Mouse (Mus musculus) skeletal muscle tissue, adult 2 months (tissue): ENCODE results near the gene Samd14.
"Not testable (repeated sequence)": the region's sequence is repeated elsewhere in the genome, so short reads cannot be mapped to it uniquely, and the experiment has no call there.

Experiments used
- DNase-seq: peaks from one replicate; pipeline ENCODE4 v3.0.0-alpha.2; 2012; ENCODE audit warnings: low read depth, low spot score

Gene Samd14

DNA sequence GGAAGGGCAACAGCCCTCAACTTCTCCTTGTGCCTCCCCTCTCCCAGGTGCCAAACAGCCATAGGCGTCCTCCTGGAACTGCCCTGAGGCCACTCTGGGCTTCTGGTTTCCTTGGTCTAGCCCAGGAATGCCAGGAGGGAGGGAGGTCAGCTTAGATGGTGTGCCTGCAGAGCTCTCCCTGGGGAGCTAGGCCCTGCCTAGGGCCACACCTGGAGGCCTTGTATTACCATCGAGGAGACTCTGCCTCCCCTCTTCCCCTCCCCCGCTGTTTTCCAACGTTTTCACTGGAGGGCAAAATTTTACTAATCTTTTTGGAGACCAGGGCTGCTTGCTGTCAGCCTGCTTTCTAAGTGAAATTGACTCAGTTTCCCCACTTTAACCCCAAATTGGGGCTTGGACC is 3.6 kb upstream of the Samd14 start:
- DNase-seq = no peak

DNA sequence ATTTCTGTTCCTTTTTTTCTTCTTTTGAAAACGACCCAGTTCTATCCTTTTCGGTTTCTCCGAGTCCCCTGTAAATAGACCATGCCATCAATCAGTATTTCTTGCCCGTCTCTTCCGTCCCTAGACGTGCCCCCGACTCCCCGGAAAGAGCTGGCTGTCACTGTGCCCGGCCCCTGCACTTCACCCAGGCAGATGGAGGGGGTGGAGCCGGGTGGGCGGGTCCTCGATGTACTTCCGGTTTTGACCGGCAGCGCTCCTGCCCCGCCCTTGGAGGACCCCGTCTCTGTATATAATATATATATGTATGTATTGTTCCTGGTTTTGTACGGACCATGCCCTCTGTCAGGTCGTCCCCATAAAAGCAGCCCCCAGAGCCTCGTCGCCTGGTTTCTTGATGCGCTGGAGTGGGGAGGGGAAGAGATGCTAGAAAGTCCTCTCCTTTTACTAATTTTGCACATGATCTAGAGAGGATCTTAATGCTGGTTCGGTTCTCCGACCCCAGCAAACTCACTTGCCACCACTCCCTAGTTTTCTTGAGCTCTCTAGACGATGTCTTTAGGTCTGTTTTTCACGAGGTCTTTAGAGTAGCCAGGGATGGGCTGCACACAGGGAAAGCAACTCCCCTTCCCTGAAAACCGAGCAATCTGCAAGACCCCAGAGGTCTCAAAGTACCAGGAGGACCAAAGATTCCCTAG is 3.0 kb upstream of the Samd14 start:
- DNase-seq = peak; percentile 68

DNA sequence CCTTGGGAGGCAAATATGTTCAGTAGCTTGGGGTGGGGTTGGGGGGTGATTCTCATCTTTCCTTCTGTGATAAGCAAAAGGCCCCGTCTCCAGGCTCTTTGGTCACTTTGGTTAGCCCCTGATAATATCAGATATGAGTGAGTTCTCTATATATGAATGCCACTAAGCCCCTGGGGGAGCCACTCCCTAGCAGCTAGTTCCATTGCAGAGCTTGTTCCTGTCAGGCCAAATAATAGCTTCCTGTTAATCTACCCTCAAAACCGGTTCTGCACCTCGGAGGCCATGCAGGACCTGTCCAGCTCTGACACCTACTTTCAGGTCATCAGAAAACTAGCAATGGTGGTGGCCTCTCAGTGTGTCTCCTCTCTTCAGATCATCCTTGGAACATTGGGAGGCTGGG is 2.3 kb upstream of the Samd14 start:
- no peak for DNase-seq

DNA sequence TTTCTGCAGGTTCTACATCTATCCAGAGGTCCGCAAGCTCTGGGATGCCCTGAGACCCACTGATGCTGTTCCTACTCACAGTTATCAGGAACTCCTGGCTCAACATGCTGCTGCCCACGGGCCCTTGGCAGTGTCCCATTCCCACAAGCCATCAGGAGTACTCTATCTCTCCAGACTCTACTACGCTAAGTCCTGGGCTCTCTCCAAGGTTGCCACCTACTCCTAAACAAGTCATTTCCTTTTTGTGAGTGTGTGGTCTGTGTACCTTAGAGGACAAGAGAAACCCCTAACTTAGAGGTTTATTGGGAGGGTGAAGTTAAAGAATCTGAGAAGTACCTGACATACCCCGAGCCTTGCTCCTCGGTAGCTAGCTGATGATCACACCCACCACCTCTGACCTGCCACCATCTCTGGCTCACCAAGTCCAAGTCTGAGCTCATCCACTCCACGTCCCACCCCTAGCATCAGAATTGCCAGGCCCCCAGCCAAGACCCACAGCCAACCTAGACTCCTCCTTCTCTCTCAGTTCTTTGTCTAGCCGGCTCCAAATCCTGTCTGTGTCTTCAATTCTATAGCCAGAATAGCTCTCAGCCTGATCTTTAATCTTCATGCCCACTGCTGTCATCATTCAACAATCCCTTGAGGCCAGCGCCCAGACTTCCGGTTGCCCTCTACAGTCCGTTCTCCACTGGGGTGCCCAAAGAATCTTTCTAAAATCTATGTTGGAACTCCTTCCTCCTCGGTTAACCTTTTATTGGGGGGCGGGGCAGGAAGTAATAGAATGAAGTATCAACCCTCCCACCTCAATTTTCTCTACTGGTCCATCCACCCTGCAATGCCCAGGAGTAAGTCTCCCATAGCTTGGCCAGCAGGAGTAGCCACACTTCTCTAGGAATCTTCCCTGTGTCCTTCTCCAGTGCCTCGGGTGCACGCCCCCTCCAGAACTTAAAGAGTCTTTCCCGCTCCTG is 734 bp upstream of the Samd14 start:
- no peak for DNase-seq

DNA sequence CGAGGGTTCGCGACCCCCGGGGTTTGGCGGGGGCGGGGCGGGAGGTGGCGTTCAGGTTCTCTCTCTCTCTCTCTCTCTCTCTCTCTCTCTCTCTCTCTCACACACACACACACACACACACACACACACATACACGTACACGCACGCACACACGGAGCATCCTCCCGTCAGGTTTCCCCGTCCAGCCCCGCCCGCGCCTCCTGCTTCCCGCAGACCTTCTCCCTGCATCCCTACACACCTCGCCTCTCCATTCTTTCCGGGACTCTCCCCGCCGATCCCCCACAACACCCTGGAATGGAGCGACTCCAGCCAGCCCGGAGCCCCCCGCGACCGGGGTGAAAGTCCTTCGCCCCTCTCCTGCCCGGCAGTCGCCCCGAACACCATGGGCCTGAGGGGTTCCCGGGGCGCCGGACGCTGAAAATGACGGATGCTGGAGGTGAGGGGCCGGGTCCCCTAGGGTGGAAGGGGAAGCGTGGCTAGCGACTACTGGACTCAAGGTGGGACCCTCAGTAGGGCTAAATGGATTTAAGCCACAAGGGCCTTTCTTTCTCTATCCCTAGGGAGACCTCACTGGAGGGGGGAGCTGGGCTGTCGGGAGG is 561 bp downstream of the Samd14 start:
- DNase-seq = no peak

DNA sequence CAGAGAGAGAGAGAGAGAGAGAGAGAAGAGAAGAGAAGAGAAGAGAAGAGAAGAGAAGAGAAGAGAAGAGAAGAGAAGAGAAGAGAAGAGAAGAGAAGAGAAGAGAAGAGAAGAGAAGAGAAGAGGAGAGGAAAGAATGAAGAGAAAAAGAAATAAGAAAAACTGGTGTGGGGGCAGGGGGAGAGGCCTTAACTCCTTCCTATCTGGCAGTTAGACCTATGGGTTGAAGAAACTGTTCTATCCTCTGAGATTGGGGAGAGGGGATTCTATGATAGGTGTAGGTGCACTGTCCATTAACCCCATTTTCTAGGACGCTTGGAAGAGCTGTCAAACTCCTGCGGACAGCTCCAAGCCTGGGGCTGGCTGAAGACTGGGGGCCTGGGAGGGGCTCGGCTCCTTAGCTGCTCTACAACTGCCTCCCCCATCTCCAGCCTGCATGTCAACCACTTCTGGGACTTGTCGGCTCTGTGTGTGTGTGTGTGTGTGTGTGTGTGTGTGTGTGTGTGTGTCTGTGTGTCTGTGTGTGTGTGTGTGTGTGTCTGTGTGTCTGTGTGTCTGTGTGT is 1.2 kb downstream of the Samd14 start:
- not testable (repeated sequence) for DNase-seq

DNA sequence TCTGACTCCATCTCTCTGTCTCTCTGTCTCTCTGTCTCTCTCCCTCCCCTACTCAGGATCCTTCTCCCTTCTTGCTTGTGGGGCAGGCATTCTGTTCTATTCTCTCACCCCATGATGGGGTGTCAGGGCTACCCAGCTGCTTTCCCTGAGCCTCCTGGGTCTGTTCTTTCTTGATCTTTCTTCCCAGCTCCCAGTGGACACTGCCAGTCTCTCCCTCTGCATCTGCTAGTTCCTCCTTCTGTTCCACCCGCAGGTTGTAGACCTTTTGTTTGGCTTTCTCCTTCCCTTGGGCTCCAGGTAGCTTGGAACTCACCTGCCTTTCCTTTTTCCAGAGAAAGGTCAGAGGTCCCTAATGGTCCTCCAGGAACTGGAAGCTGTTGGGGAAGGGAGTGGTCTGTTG is 1.7 kb downstream of the Samd14 start:
- no peak for DNase-seq

DNA sequence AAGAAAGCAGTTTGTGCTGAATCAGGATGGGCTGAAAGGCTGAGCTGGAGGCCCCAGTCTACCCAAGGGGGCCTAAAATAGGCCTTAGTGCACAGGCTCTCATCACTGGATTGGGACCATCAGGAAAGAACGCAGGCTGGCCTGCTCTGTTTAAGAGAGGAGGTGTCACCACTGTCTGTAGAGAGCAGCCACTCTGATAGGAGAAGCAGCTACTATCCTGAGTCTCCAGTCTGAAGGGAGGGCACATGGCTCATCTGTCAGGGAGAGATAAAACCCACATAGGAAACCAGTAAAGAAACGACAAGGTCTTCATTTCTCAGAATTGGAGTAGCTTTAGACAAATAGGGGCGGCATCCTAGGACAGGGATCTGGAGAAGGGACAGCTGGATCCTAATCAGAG is 2.4 kb downstream of the Samd14 start:
- DNase-seq = no peak

DNA sequence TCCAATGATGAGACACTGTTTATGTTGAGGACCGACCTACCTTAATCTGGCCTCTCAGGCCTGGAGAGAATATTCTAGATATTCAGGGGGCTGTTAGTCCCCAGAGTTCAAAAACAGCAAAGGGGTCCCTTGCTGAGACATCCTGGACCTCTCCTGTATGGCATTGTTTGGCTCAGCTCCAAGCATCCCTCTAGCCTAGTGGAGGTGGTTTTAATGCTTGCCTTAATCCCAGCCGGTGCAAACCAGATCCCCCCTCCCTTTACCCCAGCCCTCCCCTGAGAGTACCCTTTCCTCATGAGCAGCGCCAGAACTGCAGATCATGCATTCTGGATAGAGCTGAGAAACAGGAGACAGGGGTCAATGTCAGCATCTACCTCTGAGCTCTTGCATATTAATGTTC is 2.8 kb downstream of the Samd14 start:
- no peak for DNase-seq

DNA sequence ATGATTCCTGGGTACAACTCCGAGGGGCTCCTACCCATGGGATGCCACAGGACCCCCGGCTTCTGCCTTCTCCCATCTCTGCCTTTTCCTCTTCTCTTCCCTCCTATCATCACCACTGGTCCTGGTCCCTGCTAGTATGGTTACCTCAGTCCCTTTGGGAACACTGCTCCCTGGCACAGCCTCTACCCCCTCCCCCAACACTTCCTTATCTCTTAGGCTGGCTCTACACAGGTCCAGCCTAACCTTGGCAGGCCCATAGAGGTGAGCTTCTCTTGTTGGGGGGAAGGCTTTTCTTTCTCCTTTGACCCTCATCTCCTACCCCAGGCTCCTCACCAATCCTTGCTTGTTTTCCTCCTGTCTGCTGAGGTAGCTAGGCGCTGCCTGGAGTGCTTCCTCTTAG is 5.8 kb downstream of the Samd14 start:
- DNase-seq = no peak

DNA sequence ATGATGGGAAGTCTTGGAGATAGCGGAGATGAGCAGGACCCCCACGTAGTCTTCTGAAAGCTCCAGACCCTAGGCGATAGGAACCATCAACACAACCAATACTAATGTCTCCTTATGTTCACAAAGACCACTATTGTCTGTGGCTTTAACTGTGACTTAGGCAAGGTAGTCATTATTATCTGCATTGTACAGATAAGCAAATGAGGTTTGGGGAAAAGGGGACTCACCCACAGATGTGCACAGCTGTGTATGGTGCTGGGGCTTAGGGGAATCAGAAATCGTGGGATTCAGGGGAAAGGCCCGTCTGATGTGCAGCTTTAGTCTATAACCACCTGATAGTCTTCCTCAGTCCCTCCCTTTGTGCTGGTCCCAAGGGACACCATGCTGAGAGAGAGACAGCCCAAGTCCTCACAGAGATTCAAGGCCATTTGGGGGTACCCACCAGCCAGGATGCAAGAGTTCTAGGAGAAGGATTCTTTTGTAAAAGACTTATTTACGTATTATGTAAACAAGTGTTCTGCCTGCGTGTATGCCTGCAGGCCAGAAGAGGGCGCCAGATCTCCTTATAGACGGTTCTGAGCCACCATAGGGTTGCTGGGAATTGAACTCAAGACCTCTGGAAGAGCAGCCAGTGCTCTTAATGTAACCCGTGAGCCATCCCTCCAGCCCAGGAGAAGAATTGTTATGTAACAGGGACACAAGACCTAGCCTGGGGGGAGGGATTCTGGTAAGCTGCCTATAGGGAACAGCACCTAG is 12.7 kb downstream of the Samd14 start:
- DNase-seq = no peak

DNA sequence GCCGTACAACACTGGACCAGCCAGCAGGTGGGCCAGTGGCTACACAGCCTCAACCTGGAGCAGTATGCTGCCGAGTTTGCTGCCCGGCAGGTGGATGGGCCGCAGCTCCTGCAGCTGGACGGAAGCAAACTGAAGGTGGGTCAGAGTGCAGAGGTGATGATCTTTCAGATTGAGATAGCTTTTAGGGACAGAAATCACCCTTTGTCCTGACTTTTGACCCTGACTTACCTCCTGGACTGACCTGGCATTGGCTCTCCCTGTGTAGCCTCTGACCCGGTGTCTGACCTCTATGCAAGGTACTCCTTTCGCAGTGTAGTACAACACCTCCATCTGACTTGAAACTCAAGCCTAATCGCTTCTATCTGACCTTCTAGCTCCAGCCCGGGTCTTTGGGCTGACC is 13.8 kb downstream of the Samd14 start:
- DNase-seq = no peak

DNA sequence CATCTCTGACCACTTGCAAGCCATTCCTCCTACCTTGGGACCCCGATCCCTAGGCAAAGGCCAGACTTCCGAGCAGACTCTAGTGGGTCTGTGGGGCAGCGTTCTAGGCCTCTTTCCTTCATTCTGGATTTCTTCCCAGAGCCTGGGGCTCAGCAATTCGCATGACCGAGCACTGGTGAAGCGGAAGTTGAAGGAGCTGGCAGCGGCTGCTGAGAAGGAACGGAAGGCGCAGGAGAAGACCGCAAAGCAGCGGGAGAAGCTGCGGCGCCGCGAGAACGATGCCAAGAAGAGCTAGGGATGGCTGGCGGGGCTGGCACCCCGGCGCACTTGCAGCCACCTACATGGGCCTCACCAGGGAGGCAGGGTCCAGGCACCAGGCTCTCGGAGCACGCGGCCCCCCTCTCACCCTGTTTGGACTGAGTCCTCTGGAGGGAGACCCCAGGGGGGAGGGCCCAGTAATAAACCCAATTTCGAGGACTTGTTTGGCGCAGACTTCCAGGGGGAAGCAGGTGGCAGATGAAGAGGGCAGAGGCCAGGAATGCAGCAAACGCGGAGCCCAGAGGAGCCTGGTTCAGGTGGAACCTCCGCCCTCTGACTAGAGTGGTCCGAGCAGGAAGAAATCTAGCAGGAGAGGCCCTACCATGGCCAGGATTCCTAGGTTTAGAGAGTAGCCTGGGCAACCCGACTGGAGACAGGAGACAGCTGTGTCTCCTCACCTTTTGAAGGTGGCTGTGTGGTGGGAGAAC is 14.9 kb downstream of the Samd14 start:
- DNase-seq = no peak

DNA sequence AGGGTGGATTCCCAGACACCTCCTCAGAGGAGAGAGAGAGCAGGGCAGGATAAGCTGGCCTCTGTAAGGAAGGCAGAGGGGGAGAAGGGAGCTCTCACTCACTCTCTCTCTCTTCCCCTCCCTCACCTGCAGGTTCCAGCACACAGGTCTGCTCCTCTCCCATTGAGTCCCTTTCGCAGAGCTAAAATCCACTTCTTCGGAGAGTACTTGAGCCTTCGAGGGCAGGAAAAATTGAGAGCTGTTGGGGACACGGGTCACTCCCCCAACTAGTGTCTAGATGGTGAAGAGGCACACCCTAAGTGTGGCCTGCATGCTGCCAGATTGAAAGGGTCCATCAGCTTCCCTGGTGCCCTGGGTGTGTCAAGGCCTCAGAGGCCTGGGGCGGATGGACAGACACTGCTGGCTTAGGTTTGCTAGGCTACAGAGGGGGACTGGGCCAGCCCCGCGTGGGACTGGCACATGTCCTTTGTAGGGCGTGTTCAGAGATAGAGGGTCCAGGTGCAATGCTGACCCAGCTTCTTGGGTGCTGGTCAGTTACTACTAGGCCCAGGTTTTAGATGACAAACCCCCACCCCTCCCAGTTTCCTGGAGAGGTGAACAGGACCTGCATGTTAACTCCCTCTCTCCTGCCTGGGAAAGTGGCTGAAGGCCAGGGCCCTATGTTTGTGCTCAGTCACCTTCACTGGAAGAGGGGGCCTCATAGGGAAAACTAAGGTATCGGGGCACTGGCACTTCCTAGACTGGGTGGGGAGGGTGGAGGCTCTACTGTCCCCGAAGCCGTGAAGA is 15.7 kb downstream of the Samd14 start:
- DNase-seq = no peak

DNA sequence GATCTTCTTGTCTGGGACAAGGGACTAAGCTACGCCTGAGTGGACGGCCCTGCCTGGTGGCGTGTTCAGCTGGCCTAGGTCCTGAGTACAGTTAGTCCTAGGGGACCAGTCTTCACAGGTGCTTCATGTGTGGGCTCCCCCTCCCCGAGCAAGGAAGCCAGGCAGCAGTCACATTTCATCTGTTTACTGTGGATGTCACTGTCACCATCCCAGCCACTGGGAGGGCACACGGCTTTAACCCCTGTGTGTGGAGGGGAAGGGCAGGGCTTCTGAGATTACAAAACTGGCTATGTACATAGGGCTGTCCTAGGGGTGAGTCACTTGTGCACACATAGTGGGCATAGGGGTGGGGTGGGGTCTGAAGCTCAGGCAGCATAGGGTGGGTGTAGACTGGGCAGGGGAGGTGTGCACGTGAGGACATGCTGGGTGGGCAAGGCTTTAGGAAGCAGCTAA is 16.4 kb downstream of the Samd14 start:
- no peak for DNase-seq

DNA sequence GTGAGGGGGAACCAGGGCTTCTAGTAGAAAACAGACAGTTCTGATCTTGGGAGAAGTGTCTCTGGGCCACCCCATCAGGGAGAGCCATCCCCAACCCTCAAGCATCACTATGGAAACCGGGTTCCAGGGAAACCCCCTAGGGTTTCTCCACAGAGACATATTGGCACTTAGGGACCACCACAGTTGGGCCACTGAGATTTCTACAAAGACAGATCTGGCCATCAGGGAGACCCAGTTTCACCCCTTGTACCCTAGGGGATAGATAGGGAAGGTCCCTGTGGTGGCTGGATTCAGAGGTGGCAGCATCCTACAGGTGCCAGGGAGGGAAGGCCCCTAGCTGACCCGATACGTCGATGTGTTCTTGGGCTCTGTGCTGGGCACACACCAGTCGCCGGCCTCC is 17.2 kb downstream of the Samd14 start:
- DNase-seq = no peak

DNA sequence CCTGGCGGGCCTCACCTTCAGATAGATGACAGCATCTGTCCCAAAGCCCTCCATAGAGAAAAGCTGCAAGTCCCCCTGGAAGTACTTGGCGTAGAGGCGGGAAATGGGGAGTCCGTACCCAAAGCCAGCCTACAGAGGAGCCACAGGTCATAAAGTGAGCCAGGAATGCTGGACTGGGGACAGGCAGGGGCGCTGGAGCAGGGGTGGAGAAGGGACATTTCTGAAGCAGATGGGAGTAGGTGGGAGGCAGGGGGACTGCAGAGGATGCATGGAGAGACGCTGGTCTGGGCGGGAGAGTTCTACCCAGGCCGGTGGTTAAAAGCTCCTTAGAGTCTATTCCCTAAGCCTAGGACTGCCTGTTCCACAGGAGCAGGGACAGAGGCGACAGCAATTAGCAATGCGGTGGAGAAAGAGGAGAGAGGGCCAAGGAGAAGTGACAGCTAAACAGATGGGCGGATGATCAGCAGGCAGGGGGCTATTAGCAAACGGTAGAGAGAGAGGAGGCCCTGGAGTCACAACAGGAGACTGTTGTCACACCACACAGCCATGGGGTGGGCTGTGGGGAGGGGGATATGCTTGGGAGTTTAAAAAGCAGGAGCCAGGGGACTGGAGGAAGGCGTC is 18.3 kb downstream of the Samd14 start:
- no peak for DNase-seq

DNA sequence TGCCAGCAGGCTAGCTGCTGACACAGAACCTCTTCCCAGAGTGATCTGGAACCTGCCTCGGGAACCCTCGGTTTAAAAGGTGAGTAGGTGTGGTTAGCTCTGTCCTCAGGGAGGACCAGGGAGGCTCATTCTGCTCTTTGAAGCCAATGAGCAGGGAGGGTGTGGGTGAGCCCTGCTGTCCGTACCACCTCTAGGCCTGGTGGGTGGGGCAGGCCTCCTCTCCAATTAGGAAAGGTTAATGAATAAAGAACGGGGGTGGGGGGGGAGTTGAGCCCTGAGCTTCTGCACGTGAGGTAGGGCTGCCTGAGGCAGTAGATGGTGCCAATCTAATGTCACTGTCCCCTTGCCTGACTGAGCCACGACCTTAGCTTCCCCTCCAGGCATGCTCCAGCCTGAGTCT is 23.3 kb downstream of the Samd14 start:
- DNase-seq = no peak

DNA sequence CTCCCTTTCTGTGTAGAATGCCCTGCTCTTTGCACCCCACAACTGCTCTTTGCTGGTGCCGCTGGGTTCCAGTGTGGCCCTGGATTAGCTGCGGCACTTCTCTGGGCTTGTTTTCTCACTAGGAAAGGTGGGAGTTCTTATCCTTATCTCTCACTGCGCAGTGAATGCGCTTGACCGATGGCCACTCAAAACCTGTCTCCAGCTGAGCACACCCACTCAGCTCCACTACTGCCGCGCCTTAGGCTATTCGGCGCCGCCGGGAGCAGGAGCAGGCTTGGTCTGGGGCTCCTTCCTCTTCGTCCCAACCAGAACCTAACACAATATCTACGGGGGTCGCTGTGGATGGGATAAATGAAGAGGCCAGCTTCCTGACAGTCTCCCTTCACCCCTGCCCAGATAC is 23.9 kb downstream of the Samd14 start:
- DNase-seq = no peak

DNA sequence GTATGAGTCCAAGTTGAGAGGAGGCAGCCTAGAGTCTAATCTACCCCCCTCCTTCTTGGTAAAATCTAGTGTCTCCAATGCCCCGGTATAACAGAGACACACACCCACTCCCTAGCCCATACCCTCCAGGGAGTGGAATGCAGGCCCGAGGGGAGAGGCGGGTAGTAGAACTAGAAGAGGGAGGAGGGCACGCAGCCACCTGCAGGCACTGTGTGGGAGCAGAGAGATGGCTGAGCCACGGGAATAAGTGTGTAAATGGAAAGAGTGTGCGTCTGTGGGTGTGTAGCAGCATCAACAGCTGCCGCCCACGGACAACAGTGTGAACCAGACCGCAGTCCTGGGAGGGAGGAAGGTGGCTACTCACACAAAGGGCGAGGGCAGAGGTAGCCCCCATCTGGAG is 25.2 kb downstream of the Samd14 start:
- DNase-seq = no peak
